Mouse (Mus musculus) 416B (cell line): ENCODE data around the gene Ddx54.

Source experiments
- DNase-seq: peaks from one replicate; pipeline ENCODE4 v3.0.0; 2011; ENCODE audit warnings: low read depth

Gene Ddx54

DNA sequence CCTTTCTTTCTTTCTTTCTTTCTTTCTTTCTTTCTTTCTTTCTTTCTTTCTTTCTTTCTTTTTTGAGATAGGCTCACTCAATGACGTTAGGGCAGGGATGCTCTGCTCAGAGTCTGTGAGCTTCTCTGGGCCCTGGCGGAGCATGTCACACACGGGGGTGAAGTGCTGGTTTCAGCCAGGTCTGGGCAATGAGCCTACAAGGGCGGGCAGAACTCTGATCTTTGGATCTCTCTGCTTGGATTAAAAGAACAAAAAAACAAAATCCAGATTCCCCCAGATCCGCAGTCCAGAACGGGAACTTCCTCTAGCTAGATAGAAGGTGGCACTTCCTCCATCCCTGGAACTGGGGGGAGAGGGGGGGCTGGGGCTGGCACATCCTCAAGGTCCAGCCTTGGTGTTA lies 33.3 kb downstream of the Ddx54 start:
- no peak for DNase-seq

DNA sequence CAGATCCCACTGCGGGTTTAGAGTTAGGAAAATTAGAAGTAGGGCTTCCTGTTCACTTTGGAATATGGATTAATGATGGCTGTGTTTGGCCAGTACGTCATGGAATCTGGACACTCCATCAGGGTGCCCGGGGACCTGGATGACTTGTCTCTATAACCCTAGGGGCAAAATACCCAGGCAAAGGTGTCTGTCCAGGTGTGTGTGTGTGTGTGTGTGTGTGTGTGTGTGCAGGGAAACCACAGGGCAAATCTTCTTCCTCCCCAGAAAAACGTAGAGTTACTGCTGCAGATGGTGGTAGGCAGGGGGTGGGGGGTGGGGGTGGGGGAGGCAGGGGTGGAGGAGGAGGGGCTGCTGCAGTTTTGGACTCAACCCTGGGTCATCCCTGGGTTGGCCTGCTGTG lies 34.8 kb downstream of the Ddx54 start:
- DNase-seq, result no peak

DNA sequence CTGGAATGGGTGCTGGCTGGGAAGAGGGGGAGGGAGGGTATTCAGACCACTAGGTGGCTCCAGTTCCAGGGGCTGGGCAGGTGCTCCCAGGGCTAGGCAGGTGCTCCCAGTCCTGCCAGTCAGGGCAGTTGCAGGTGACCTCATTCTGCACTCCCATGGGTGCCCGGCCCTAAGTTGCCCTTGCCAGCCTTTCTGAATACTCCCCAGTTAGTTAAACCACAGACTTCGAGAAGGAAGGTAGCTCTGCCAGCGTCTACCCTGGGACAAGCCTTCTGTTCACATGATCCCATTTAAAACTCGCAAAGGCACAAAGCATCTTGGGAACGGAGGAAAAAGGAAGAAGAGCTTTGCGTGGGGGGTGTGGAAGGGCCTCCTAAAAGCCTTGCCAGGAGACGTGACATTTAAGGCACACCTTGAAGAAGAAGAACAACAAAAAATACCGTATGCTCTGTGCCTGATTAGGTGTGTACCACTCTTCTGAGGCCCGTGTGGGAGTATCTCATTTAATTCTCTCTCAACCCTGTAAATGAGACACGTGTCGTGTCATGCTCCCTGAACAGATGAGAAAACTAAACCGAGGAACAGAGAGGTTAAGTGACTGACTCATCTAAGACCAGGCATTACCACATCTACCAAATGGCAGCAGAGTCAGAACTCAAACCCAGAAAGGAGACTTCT lies 35.4 kb downstream of the Ddx54 start:
- DNase-seq, result peak; percentile 67

DNA sequence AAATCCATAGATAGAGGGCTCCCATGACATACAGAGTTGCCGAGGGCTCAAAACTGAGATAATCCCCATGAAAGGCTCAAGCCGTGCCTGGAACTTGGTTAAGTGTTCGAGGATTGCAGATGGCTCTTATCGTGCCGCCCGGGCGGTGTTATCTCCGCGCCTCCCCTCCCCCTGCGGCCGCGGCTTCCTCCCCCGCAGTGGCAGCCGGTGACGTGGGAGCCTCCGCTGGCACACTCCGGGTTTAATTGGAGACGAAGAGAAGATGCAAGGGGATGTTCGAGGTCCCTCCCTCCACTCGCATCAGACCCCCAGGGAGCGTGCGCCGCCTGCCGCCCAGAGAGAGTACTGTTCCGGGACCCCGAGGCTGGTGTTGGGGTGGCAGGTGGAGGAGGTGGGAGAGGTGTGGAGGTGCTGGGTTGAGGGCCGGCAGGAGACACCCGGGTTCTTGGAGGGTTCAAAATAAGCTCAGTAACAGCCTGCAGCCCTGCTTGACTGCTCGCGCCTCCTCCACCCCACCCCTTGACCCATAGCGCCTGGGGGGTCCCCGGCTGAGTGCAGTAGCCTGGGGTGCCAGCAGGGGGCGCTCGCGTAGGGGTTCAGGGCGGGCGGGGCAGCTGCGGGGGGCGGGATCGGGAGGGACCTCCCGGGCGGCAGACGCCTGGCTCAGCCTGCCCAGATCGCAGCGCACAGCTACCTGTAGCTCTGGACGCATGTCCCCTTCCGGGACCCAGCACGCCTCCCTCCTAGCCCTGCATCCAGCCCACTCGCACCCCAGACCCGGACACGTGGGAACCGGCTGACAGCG lies 36.2 kb downstream of the Ddx54 start, which contains the start of gene Rasal1:
Gene Rasal1 (plus strand): TSS at position 244 of the 805 bp plus-strand sequence.
- peak; percentile 84 for DNase-seq

DNA sequence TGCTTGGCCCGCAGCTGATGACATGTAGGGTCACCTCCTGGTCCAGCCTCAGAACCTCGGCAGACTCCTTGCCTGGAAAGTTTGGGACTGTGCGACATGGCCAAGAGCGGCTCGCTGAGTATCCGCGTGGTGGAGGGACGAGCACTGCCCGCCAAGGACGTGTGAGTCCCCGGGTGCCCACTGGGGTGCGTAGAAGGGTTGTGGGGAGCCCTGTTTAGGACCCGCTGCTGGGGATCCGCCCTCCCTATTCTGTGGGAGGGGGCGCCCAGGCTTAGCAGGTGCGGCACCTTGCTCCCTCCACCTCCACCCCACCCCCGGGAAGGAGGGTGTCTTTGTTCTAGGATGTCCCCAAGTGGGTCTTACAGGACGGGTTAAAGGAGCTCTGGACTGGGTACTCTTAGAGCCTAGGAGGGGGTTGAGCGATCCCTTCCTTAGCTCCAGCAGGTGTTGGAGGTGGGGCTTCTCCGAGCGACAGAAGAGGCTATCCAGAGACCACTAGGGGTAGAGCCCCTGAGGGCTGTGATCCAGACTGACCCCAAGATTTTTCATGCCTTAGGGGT lies 36.9 kb downstream of the Ddx54 start:
- DNase-seq, result no peak

DNA sequence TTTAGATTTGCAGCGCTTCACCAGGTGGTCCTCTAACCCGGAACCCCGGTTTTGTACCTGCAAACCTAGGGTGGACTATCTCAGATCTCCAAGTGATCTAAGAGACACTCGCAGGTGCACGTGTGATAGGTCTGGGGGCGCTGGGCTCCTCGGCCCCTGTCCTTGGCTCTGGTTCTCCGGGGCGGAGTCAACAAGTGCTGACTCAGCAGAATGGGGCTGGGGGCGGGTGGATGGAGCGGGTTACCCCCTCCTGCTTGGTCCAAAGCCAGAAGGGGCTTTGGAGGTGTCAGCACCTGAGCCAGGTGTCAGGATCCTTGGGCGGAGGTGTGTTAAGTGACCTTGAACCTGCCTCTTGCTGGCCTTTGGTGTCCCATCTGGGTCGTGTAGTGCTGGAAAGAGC lies 37.4 kb downstream of the Ddx54 start:
- no peak for DNase-seq

DNA sequence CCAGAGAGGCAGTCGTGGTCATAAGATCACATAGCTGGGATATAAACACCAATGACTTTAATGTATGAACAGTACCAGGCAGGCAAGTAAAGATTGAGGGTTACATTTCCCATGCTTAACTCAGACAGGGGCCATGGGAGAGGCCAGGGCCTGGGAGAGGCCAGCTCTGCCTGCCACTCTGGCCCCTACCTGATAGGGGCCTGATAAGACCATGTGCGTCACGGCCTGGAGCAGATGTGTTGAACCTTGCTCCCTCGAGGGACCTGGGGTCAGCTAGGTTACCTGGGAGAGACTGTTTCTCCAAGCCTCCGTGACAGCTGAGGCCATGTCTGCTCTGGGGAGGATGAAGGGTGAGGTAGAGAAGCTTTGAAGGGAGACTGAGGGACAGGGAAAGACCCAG lies 38.7 kb downstream of the Ddx54 start:
- DNase-seq, result no peak

DNA sequence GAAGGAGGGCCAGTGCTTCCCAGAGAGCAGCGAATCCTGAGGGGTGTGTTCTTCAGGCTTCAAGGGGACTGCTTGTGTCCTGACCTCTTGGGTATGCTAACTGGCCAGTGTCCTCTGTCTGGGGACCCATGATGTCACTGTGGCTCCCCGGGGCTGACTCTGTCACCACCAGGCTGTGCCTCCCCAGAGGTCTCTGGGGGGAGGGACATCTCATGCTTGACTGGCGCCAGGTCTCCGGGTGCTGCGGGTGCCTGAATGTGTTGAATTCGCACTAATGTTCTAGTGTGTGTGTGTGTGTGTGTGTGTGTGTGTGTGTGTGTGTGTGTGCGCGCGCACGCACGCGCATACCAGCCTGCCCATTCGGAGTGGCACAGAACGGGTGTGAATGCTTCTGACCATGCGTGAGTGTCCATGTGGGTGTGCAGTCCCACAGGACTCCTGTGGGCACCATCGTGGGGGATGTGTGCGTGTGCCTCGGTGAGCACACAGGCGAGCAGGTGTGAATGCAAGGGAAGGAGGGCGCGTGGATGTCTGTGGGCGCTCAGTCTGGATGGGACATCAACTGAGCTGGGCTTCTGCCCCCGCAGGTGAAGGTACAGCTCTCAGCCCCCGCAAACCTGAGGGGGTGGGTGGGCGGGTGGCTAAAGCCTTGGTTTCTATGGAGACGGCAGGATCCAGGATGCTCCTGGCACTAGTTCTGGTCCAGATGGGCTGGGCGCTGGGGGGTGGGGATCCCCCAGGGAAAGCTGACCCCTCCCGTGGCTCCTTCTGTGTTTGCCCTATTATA lies 40.6 kb downstream of the Ddx54 start:
- no peak for DNase-seq

DNA sequence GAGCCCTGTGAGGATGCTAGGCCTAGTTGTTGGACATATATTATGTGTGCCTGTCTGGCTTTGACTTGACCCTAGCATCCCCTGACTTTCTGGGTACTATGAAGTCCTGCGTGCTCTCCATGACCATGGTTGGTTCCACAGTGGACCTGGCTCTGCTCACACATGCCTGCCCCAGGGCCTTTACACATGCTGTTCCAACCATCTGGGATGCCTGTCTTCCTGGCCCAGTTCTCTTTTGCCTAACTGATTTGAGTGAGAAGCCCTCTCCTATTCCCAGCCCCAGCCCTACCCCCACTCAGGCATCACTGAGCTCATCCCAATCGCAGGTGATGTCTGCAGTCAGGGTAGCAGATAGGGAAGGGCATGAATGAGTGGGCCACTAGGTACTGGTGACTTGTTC lies 41.3 kb downstream of the Ddx54 start:
- no peak for DNase-seq

DNA sequence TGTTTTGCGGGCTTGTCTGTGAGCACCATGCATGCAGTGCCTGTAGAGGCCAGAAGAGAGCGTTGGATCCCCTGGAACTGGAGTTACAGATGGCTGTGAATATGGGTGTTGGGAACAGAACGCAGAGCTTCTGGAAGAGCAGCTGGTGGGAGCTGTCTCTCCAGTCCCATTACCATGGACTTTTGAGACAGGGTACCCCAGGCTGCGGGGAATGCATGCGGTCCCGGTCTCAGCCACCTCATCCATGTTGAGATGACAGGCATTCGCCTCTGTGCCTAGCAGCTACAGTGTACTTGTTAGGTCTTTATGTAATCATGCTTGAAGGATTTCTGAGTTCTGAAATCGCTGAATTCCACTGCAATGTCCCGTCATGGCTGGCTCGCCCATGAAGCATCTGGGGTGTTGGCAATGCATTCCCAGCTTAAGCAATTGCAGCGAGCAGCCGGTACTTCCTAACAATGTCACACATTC lies 43.8 kb downstream of the Ddx54 start:
- DNase-seq, result no peak

DNA sequence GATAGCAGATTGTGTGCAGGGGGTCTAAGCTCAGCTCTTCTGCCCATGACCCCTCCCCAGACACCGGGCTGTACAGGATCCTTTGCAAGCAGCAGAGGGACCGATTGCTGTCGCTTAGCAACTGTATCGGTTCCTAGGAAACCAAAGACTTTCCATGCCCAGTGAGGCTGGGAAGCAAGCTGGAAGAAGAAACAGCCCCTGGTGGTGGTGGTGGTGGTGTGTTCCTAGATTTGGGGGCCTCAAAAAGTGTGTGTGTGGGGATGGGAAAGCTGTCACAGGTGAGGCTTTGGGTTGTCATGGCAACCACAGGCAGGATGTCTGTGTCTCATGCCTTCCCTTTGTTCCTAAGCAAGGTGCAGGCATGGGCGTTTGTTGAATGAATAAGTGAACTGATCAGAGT lies 48.3 kb downstream of the Ddx54 start:
- DNase-seq, result no peak

DNA sequence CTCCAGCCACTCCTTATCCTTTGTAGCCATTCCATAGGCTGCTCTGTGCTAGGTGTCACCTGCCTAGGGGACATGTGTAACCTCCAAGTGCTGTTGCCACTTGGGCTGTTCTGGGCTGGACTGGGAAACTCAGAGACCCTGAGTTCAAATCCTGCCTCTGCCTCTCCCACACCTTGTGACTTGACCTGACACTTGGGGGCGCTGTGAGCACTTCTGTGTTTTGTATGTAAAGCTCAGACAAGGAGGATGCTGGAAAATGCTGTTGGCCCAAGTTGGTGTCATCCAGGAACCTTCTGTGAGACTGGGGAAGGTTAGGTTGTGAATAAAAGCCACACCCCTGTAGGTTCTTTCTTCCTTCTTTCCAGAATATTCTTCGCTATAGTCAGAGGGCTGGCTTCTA lies 52.3 kb downstream of the Ddx54 start:
- DNase-seq, result no peak

DNA sequence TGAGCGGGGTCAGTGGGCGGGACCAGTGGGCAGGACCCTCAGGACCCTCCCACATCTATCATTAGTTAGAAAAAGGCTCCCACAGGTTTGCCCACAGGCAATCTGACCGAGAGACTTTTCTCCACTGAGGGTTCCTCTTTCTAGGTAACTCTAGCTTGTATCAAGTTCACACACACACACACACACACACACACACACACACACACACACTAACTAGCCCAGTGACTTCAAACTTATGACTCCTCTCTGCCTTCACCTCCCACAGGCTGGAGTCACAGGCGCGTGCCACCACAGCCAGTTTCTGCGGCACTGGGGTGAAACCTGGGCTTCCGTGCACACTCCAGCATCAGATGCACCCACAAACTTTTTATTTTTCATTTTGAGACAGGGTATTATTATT lies 56.2 kb downstream of the Ddx54 start:
- no peak for DNase-seq

DNA sequence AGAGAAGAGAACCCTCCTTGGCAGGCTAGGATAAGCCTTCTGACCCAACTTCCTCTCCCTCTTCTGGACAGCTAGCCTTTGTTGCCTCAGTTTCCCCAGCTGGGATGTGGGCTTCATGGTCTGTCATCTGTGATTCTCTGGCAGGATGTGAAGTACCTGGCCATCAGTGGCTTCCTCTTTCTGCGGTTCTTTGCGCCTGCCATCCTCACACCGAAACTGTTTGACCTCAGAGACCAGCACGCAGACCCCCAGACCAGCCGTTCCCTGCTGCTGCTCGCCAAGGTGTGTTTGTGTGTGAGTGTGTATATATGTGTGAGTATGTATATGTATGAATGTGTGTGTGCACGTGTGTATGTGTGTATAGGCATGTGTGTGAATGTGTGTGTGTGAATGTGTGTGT lies 57.6 kb downstream of the Ddx54 start:
- DNase-seq, result no peak

DNA sequence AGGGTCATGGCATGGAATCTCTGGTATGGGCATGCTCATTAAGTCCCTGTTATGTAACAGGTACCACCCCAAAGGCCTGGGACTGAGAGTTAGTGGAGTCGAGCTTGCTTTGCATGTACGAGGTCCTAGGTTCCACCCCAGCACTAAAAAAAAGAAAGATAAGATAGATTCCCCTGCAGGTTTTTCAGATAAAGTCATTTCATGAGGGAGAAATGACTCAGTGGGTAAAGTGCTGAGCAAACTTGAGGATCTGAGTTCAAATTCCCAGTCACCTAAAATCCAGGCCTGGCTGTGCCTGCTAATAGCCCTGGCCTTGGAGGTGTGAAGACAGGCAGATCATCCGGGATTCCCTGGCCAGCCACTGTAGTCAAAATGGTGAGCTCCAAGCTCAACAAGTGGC lies 59.3 kb downstream of the Ddx54 start:
- no peak for DNase-seq

DNA sequence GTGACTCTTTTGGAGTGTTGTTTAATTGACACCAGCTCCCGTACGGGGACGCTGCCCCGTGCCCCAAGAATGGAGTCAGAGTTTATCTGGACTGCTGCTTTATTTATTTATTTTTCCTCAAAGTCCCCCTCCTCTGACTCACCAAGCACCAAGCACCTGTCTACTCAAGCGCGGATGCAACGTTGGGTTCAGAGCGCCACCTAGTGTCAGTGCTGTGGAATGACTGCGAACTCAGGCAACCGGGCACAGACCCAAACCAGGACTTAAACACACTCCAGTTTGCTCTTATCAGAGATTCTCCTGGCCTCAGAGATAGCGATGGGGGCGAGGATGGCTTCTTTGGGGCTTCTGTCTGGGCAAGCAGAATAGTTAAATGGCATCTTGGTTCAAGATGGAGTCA lies 61.1 kb downstream of the Ddx54 start:
- peak; percentile 76 for DNase-seq

DNA sequence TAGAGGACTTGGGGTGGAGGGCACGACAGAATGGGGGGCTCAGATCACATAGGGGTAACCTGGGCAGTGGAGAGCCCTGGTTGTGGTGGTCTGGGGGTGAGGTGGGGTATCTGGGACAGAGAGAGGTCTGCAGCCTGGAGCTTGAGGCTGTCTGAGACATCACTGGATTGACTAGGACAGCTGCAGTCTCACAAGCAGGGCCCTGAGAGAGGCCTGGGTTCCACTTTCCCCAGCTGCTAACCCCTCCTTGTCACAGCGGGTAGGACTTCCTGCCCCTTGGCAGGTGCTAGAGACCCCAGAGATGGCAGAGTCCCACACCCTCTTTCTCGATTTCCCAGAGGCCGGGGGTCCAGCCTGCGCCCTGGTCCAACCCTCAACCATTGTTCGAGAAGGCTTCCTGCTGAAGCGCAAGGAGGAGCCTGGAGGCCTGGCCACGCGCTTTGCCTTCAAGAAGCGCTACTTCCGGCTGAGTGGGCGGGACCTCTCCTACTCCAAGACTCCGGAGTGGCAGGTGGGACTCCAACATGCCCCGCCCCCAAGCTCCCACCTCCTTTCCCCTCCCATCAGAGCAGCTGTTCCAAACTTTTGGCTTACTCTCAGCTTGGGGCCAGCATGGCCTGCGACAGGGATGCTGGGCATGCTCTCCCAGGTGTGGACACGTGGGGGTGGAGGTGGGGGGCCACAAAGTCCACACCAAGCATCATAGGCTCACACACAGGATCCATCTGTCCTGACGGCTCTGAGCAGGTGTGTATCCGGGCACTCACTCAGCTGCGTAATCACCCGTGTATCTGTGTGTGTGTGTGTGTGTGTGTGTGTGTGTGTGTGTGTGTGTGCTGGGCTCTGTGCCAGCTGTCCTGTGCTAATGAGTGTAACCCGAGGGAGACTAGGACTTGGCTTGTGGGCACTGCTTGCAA lies 61.9 kb downstream of the Ddx54 start:
- DNase-seq, result peak; percentile 31

DNA sequence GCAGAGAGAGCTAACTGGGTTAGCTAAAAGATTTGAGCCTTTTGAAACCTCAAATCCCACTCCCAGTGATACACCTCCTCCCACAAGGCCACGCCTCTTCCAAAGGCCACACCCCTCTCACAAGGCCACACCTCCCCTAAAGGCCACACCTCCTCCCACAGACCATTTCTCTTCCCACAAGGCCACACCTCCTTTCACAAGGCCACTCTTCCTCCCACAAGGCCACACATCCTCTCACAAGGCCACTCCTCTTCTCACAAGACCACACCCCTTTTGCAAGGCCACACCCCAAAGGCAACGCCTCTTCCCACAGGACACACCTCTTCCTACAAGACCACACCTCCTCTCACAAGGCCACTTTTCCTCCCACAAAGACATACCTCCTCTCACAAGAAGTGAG lies 65.0 kb downstream of the Ddx54 start:
- peak; percentile 86 for DNase-seq
